Mouse (Mus musculus) MEL (cell line): ENCODE measurements at regions not wholly inside any gene's neighbourhood (a gene's known extent, or its start where the extent isn't known, plus 50 kb on each side); places are given as distances from the start of the nearest gene placed in this dataset.

Experiments
- DNase-seq: peaks from one replicate; pipeline ENCODE4 v3.0.0; 2011; ENCODE audit warnings: low read depth, low spot score
- H3K27ac ChIP-seq: 2 replicates; pipeline ENCODE4 v1.5.1; 2012; ENCODE audit warnings: low read depth, mild to moderate bottlenecking, control low read depth, low read length, moderate library complexity; ENCODE audit not compliant: control insufficient read depth
- H3K27me3 ChIP-seq, 2 experiments: fragments of 150-350 bp in 1 of 2; sonication (generic) in 1 of 2; 2 replicates each; pipeline ENCODE4 v1.6.1; 2012; ENCODE audit warnings: low read length in 2 of 2, mild to moderate bottlenecking in 2 of 2, improper control_type of control experiment in 1 of 2, moderate library complexity in 1 of 2; ENCODE audit not compliant: insufficient read depth in 2 of 2, control insufficient read depth in 1 of 2
- H3K36me3 ChIP-seq, 2 experiments: 2 replicates each; pipeline ENCODE4 v1.6.1; 2012 to 2014; ENCODE audit warnings: low read length in 2 of 2, improper control_type of control experiment in 1 of 2, inconsistent platforms in 1 of 2, mild to moderate bottlenecking in 1 of 2; ENCODE audit not compliant: insufficient read depth in 2 of 2, control insufficient read depth in 1 of 2
- H3K4me1 ChIP-seq, 2 experiments: fragments of 150-350 bp in 1 of 2; sonication (generic) in 1 of 2; 2 replicates each; pipeline ENCODE4 v1.6.1; 2012; ENCODE audit warnings: low read length in 2 of 2, improper control_type of control experiment in 1 of 2, mild to moderate bottlenecking in 1 of 2; ENCODE audit not compliant: insufficient read depth in 2 of 2, control insufficient read depth in 1 of 2
- H3K4me3 ChIP-seq, 2 experiments: fragments of 150-350 bp in 1 of 2; sonication (generic) in 1 of 2; 2 replicates each; pipeline ENCODE4 v1.5.1; 2012; ENCODE audit warnings: low read depth in 2 of 2, low read length in 2 of 2, mild to moderate bottlenecking in 2 of 2, moderate library complexity in 2 of 2, control low read depth in 1 of 2, improper control_type of control experiment in 1 of 2; ENCODE audit not compliant: control insufficient read depth in 1 of 2, insufficient read depth in 1 of 2
- H3K79me2 ChIP-seq: 2 replicates; pipeline ENCODE4 v1.6.1; 2012; ENCODE audit warnings: mild to moderate bottlenecking, low read length, moderate library complexity; ENCODE audit not compliant: control insufficient read depth, poor library complexity, insufficient read depth
- H3K9ac ChIP-seq: 2 replicates; pipeline ENCODE4 v1.6.1; 2012; ENCODE audit warnings: low read depth, mild to moderate bottlenecking, control low read depth, low read length, moderate library complexity; ENCODE audit not compliant: control insufficient read depth, poor library complexity, severe bottlenecking
- H3K9me3 ChIP-seq: fragments of 150-350 bp; sonication (generic); replicated peaks from 2 replicates; pipeline ENCODE4 v1.6.1; 2012; ENCODE audit warnings: mild to moderate bottlenecking, low read length, improper control_type of control experiment, moderate library complexity; ENCODE audit not compliant: insufficient read depth
- CHD1 ChIP-seq: IDR thresholded peaks from 2 replicates; pipeline ENCODE4 v1.6.1; 2012; ENCODE audit warnings: low read depth, mild to moderate bottlenecking, inconsistent platforms, low read length, improper control_type of control experiment
- CHD2 ChIP-seq: IDR thresholded peaks from 2 replicates; pipeline ENCODE4 v1.6.1; 2011; ENCODE audit warnings: low read length, improper control_type of control experiment
- EP300 ChIP-seq, 2 experiments: IDR thresholded peaks; 2 replicates each; pipeline ENCODE4 v1.6.1; 2011; ENCODE audit warnings: improper control_type of control experiment in 2 of 2, low read length in 2 of 2, low read depth in 1 of 2, mild to moderate bottlenecking in 1 of 2
- ETS1 ChIP-seq: IDR thresholded peaks from 2 replicates; pipeline ENCODE4 v1.6.1; 2012; ENCODE audit warnings: low read depth, mild to moderate bottlenecking, inconsistent platforms, low read length, improper control_type of control experiment, moderate library complexity
- GATA1 ChIP-seq: IDR thresholded peaks from 2 replicates; pipeline ENCODE4 v1.6.1; 2011; ENCODE audit warnings: low read depth, low read length, improper control_type of control experiment
- JUND ChIP-seq: IDR thresholded peaks from 2 replicates; pipeline ENCODE4 v1.6.1; 2011; ENCODE audit warnings: low read depth, mild to moderate bottlenecking, improper control_type of control experiment, low read length
- MAX ChIP-seq: IDR thresholded peaks from 2 replicates; pipeline ENCODE4 v1.6.1; 2011; ENCODE audit warnings: low read length, improper control_type of control experiment
- MEF2A ChIP-seq: IDR thresholded peaks from 2 replicates; pipeline ENCODE4 v1.6.1; 2014; ENCODE audit warnings: low read depth, mild to moderate bottlenecking, inconsistent platforms, low read length, improper control_type of control experiment; ENCODE audit not compliant: poor library complexity, insufficient replicate concordance, severe bottlenecking; ENCODE audit errors: extremely low read depth
- MYC ChIP-seq: IDR thresholded peaks from 2 replicates; pipeline ENCODE4 v1.6.1; 2011; ENCODE audit warnings: low read depth, mild to moderate bottlenecking, low read length, improper control_type of control experiment, moderate library complexity
- NELFE ChIP-seq: IDR thresholded peaks from 2 replicates; pipeline ENCODE4 v1.6.1; 2011; ENCODE audit warnings: low read depth, low read length, improper control_type of control experiment
- POLR2AphosphoS2 ChIP-seq: IDR thresholded peaks from 2 replicates; pipeline ENCODE4 v1.6.1; 2011; ENCODE audit warnings: low read length, improper control_type of control experiment
- USF2 ChIP-seq, 2 experiments: IDR thresholded peaks; 2 replicates each; pipeline ENCODE4 v1.6.1; 2011 to 2012; ENCODE audit warnings: improper control_type of control experiment in 2 of 2, low read length in 2 of 2, borderline replicate concordance in 1 of 2, inconsistent platforms in 1 of 2, low read depth in 1 of 2, mild to moderate bottlenecking in 1 of 2; ENCODE audit not compliant: insufficient read depth in 1 of 2
- ZNF384 ChIP-seq: IDR thresholded peaks from 2 replicates; pipeline ENCODE4 v1.6.1; 2012; ENCODE audit warnings: low read depth, mild to moderate bottlenecking, inconsistent platforms, low read length, improper control_type of control experiment

- no peak overlapping the region for H3K4me3 ChIP-seq
- no peak overlapping the region for H3K27ac ChIP-seq
- H3K9me3 ChIP-seq: no peaks in the 10 kb centered on the region
- H3K27me3 ChIP-seq: no peaks in the 10 kb centered on the region
- TF ChIP-seq ZNF384: no peak
- 0 out of 4 replicates have a peak, but pooled peaks of 1 of the 2 experiments have one; percentile 6 for TF ChIP-seq EP300 (IDR thresholded peaks at IDR 0.05; ENCODE audit: low read depth in 1 of 2, low read length in 2 of 2)
- peaks cover 0 to 5% of the 10 kb centered on the region in 2 experiments; a peak in 2 of 4 replicates for H3K36me3 ChIP-seq
- no peak for DNase-seq
- no peaks in the 10 kb centered on the region for H3K79me2 ChIP-seq
- H3K9ac ChIP-seq: no peak overlapping the region
- H3K4me1 ChIP-seq: peaks cover 0 to 6% of the 10 kb centered on the region in 2 experiments; a peak in 3 of 4 replicates
Observed at GRCm38 (mm10) chr12:25268323-25268722, 171.4 kb upstream of the Id2 start.

- H3K27ac ChIP-seq: no peak overlapping the region
Observed at GRCm38 (mm10) chr12:25267572-25268115, 170.7 kb upstream of the Id2 start.

DNA sequence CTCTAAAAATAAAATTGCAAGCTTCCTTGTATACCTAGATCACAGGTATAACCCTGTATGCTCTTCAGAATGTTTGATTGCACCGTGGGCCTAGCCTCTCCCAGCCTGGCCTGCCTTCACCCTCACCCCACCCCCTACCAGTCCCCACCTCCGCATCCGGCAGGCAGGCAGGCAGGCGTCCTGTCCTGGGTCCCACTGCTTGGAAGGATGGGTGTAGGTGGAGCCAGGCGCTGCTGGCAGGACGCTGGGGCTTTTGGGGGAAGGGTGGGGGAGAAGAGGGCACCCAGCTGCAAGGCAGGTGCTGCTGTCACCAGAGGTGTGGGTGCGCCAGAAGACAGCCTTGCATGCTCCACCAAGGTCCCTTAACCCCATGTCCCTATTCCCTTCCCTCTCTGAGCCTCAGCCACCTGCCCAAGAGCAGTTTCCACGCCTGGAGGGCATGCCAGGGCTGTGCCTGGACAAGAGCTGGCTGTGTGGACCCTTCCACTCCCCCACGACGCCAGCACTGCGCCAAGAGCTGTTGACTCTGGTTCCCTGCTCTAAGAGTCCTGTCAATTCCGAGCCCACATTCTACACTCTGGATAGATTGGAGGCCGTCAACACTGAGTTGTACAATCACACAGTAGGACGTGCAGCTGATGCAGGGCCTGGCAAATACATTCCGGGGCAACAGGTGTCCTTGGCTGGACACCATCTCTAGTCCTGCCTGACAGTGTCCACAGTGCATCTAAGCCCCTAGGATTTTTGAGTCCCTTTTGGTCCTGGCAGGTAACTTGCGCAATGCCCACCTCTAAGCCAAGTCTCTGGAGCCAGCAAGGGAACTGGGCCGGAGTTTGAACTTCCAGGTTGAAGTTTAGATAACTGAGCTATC, 170.0 kb upstream of the Id2 start:
- no peak for DNase-seq

More at GRCm38 (mm10) chr12:25267572-25268115, 170.7 kb upstream of the Id2 start:
- H3K36me3 ChIP-seq: peaks cover 0 to 5% of the 10 kb centered on the region in 2 experiments; a peak in 2 of 4 replicates
- no peak overlapping the region for H3K4me3 ChIP-seq
- H3K9me3 ChIP-seq: no peaks in the 10 kb centered on the region
- DNase-seq: no peak
- no peaks in the 10 kb centered on the region for H3K79me2 ChIP-seq
- no peak for TF ChIP-seq ETS1
- no peak for TF ChIP-seq JUND
- no peak for TF ChIP-seq MYC
- TF ChIP-seq CHD2: no peak
- TF ChIP-seq GATA1: no peak
- no peak for TF ChIP-seq MEF2A
- TF ChIP-seq USF2 (IDR thresholded peaks at IDR 0.05; ENCODE audit: borderline replicate concordance in 1 of 2, insufficient read depth in 1 of 2, low read depth in 1 of 2, low read length in 2 of 2): no peak
- no peak for TF ChIP-seq EP300 (IDR thresholded peaks at IDR 0.05; ENCODE audit: low read depth in 1 of 2, low read length in 2 of 2)
- no peaks in the 10 kb centered on the region for H3K27me3 ChIP-seq
- H3K4me1 ChIP-seq: peaks cover 0 to 6% of the 10 kb centered on the region in 2 experiments; a peak in 3 of 4 replicates
- H3K9ac ChIP-seq: no peak overlapping the region

More for the DNA sequence above, 170.0 kb upstream of the Id2 start:
- TF ChIP-seq NELFE: no peak
- TF ChIP-seq POLR2AphosphoS2: no peak
- no peak for TF ChIP-seq CHD2
- no peak for TF ChIP-seq MAX
- no peak for TF ChIP-seq CHD1
- Histone ChIP-seq H3K9me3 (no peaks in the 10 kb centered on the region), H3K9ac (no peak overlapping the region), H3K27me3 (no peaks in the 10 kb centered on the region), H3K27ac (no peak overlapping the region), H3K4me1 (peaks cover 0 to 6% of the 10 kb centered on the region in 2 experiments; a peak in 3 of 4 replicates), H3K4me3 (no peak overlapping the region), H3K79me2 (no peaks in the 10 kb centered on the region), H3K36me3 (peaks cover 0 to 5% of the 10 kb centered on the region in 2 experiments; a peak in 2 of 4 replicates)
